Mouse (Mus musculus) forebrain, embryonic 16.5 days (tissue): ENCODE measurements at regions not wholly inside any gene's neighbourhood (a gene's known extent, or its start where the extent isn't known, plus 50 kb on each side); places are given as distances from the start of the nearest gene placed in this dataset.

Source experiments
- ATAC-seq: fragments of 200-750 bp; cut with Nextera tagmentation; 2 replicates; pipeline ENCODE4 v1.8.0; 2017; ENCODE audit warnings: mild to moderate bottlenecking, moderate library complexity
- H3K27ac ChIP-seq: fragments of 300-500 bp; sonication (generic); 2 replicates; pipeline ENCODE4 v1.5.1; 2014; ENCODE audit warnings: low read length, control low read depth
- H3K27me3 ChIP-seq: fragments of 300-500 bp; sonication (generic); replicated peaks from 2 replicates; pipeline ENCODE4 v1.6.1; 2014; ENCODE audit warnings: low read length; ENCODE audit not compliant: control insufficient read depth, insufficient read depth
- H3K36me3 ChIP-seq: fragments of 300-500 bp; sonication (generic); 2 replicates; pipeline ENCODE4 v1.6.1; 2014; ENCODE audit not compliant: control insufficient read depth, insufficient read depth
- H3K4me1 ChIP-seq: fragments of 300-500 bp; sonication (generic); replicated peaks from 2 replicates; pipeline ENCODE4 v1.6.1; 2014; ENCODE audit warnings: low read length; ENCODE audit not compliant: control insufficient read depth, insufficient read depth
- H3K4me2 ChIP-seq: fragments of 300-500 bp; sonication (generic); 2 replicates; pipeline ENCODE4 v1.6.1; 2014; ENCODE audit warnings: mild to moderate bottlenecking, low read length, control low read depth
- H3K4me3 ChIP-seq: fragments of 300-500 bp; sonication (generic); replicated peaks from 2 replicates; pipeline ENCODE4 v1.5.1; 2014; ENCODE audit warnings: mild to moderate bottlenecking, low read length, control low read depth
- H3K9ac ChIP-seq: fragments of 300-500 bp; sonication (generic); replicated peaks from 2 replicates; pipeline ENCODE4 v1.6.1; 2014; ENCODE audit warnings: low read depth, low read length, control low read depth
- H3K9me3 ChIP-seq: fragments of 300-500 bp; sonication (generic); 2 replicates; pipeline ENCODE4 v1.6.1; 2016; ENCODE audit warnings: low read length; ENCODE audit not compliant: control insufficient read depth
- WGBS: fragments of 180-500 bp; shearing (Covaris S2); extraction: QIAGEN DNeasy Blood & Tissue Kit; methylation state at CpG from one replicate; pipeline ENCODE4 v1.1.7; 2014; 5-methylcytosine and 5-hydroxymethylcytosine counted together

DNA sequence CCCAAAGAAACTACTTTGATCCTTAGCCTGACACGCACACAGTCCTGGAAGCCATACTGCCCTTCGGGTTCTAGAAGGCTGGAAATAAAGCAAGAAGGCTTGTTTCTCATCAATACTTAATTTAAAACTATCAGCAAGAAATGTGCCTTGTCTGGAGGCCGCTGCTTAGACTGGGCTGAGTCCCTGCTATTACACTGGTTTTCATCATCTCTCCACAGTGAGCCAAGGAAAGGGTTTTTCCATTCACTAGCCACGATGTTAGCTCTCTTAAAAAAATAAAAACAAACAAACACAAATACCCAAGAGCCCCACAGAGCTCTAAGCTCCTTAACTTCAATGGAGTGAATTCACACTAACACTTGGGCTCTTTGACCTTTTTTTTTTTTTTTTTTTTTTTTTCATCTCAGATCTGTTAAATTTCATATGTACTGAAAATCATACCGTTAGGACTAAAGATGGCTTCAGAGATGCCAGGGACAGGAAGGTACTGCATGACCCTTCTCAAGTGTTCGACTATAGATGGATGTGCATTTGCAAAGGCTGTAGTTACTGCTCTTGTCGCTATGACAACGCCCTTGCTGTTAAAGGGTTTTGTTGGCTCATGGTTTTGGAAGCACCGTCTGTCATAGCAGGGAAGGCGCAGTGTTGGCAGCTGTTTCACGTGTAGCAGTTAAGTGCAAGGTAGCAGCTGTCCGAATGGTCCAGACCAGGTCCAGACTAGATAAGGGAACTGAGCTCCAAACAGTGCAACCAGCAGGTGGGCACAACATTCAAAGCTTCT is 98.1 kb upstream of the Klf14 start:
- Histone ChIP-seq H3K9ac (no peak overlapping the region), H3K9me3 (no peaks in the 10 kb centered on the region), H3K4me1 (peaks cover 8% of the 10 kb centered on the region), H3K36me3 (no peaks in the 10 kb centered on the region), H3K27me3 (no peaks in the 10 kb centered on the region), H3K4me3 (no peak overlapping the region), H3K4me2 (no peak overlapping the region), H3K27ac (no peak overlapping the region)
- ATAC-seq = peak; percentile 28
- WGBS = 62% methylated on average over 12 of the region's 12 CpGs

DNA sequence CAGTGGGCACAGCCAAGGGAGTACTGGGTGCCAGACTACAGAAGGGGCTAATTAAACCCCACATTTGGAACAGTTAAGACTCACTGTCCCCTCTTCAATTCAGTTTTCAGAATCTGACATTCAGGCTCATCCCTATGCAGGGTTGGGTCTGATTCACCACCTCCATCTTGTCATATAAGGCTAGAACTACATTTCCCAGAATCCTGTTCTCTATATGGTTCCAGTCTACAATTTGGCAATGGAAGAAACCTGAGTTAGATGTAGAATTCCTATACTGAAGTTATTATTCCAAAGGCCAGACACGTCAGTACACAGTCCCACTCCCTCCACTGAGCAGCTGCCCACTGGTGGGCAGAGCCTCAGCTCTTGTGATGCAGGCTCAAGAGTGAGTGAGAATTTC is 99.4 kb upstream of the Klf14 start:
- WGBS = 78% methylated on average over 1 of the region's 1 CpGs
- Histone ChIP-seq H3K9ac (no peak overlapping the region), H3K4me3 (no peak overlapping the region), H3K4me2 (no peak overlapping the region), H3K36me3 (no peaks in the 10 kb centered on the region), H3K27me3 (no peaks in the 10 kb centered on the region), H3K27ac (no peak overlapping the region), H3K9me3 (no peaks in the 10 kb centered on the region), H3K4me1 (peaks cover 8% of the 10 kb centered on the region)
- ATAC-seq = no peak

DNA sequence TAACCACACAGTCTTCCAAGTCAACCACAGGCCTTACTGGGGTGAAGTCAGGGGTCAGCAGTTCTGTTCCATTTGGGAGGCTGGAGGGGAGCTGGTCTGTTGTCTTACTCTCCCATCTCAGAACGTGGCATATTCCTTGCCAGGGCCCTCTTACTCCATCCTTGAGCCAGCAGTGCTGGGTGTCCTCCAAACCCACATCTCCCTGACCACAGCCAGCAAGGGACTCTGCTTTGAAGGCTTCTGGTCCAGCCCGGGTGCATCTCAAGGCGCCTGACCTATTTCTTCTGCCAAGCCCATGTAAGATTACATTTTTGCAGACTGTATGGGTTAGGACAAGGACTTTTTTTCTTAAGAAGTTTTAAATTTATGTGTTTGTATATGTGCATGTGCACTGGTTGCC is 100.1 kb upstream of the Klf14 start:
- H3K9me3 ChIP-seq = no peaks in the 10 kb centered on the region
- H3K4me2 ChIP-seq = no peak overlapping the region
- H3K4me3 ChIP-seq = no peak overlapping the region
- no peak for ATAC-seq
- WGBS = 93% methylated on average over 3 of the region's 3 CpGs
- no peak overlapping the region for H3K9ac ChIP-seq
- H3K4me1 ChIP-seq = peaks cover 8% of the 10 kb centered on the region
- no peak overlapping the region for H3K27ac ChIP-seq
- H3K36me3 ChIP-seq = no peaks in the 10 kb centered on the region
- H3K27me3 ChIP-seq = no peaks in the 10 kb centered on the region

DNA sequence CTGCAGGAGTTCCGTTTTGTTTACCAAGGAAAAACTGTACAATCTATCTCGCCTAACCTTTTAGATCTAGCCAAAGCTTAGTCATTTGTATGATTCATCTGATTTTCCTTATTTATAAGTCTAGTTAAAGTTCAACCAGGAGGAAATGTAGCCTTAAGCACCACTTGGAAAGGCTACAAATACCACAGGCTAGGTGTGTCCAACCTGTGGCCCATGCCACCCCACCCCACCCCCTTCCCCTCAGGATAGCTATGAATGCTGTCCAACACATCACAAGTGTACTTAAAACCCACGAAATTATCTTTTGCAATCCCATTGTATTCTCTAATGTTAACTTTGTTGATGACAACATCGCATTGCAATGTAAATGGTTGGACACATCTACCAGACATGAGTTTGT is 102.9 kb upstream of the Klf14 start:
- 94% methylated on average over 4 of the region's 4 CpGs for WGBS
- Histone ChIP-seq H3K36me3 (no peaks in the 10 kb centered on the region), H3K9me3 (no peaks in the 10 kb centered on the region), H3K27ac (no peak overlapping the region), H3K4me3 (no peak overlapping the region), H3K4me1 (peaks cover 8% of the 10 kb centered on the region), H3K9ac (no peak overlapping the region), H3K27me3 (no peaks in the 10 kb centered on the region), H3K4me2 (no peak overlapping the region)
- no peak for ATAC-seq

DNA sequence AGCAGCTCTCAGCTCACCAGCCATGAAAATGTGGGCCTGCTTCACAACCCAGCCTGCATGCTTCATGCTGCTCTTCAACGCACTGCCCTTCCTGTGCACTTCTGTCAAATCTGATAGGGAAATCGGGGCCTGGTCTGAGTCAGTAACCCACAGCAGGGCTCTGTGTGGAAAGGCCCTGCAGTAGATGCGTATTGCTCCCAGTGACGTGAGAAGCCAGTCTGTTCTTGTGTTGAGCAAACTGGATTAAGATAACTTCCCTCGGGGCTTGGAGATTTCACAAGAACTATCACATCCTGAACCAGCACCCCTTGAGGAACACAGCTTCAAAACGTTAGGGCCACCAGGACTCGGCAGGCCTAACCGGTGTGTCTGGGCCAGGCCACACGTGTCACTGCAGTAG is 106.5 kb upstream of the Klf14 start:
- no peak overlapping the region for H3K9ac ChIP-seq
- no peak overlapping the region for H3K27ac ChIP-seq
- 89% methylated on average over 9 of the region's 9 CpGs for WGBS
- H3K27me3 ChIP-seq = no peaks in the 10 kb centered on the region
- no peak for ATAC-seq
- no peaks in the 10 kb centered on the region for H3K36me3 ChIP-seq
- H3K4me2 ChIP-seq = no peak overlapping the region
- no peaks in the 10 kb centered on the region for H3K4me1 ChIP-seq
- no peaks in the 10 kb centered on the region for H3K9me3 ChIP-seq
- H3K4me3 ChIP-seq = no peak overlapping the region

DNA sequence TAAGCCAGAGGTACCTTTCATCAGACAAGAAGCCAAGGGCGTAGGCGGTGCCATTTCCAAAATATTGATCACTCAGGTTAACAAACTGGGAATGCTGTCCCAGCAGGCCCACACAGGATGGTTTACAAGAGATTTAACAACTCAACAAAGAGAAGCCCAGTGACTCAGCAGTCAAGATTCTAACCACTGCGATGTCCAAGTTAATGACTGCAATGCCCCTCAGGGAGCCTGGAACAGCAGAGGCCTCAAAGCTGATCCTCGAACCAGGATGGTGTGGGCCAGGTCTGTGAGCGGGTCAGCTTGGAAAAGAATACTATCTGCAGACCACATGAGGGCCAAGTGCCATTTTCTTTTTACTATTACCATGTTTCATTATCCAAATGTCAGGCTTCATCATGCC is 108.0 kb upstream of the Klf14 start:
- Histone ChIP-seq H3K9me3 (no peaks in the 10 kb centered on the region), H3K4me2 (no peak overlapping the region), H3K27ac (no peak overlapping the region), H3K4me3 (no peak overlapping the region), H3K36me3 (no peaks in the 10 kb centered on the region), H3K9ac (no peak overlapping the region), H3K27me3 (no peaks in the 10 kb centered on the region), H3K4me1 (no peaks in the 10 kb centered on the region; the same call in 1 of the 2 replicates)
- no peak for ATAC-seq
- 90% methylated on average over 5 of the region's 5 CpGs for WGBS

DNA sequence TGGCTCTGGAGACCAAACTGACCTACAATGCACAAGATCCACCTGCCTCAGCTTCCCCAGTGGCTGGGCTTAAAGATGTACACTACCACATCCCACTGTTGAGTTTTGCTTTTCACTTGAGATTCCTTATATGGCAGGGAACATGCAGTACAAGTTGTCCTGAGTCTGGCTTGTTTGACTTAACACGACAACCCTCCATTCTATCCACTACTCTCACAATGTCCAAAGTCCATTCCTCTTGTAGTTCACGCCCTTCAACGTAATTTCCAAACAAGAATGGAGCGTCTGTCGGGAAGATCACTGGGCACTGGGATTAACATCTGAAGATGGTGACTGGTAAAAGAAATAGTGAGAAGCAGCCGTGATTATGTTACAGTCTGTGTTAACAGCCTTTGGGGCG is 108.6 kb upstream of the Klf14 start:
- Histone ChIP-seq H3K4me2 (no peak overlapping the region), H3K4me3 (no peak overlapping the region), H3K27me3 (no peaks in the 10 kb centered on the region), H3K4me1 (no peaks in the 10 kb centered on the region; the same call in 1 of the 2 replicates), H3K36me3 (no peaks in the 10 kb centered on the region), H3K9me3 (no peaks in the 10 kb centered on the region), H3K27ac (no peak overlapping the region), H3K9ac (no peak overlapping the region)
- ATAC-seq = no peak
- WGBS = 93% methylated on average over 7 of the region's 7 CpGs

DNA sequence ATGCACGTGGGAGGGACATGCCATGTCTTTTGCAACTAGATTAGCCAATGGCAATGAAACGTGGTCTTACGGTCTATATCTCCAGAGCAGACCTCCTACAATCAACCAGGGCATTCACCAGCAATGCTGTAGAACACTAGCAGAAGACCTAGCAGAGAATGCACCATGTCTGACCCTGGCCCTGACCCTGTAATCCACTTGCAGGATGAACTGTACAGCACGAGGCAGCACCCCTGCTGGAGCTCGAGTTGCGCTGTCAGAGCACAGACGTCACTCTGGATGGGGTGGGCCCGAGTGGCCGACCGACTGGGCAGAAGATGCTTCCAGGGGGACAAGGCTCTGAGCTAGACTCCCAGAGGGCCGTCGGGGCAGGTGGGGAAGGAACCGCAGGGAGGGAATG is 110.4 kb upstream of the Klf14 start:
- no peak overlapping the region for H3K27ac ChIP-seq
- no peak overlapping the region for H3K4me2 ChIP-seq
- no peaks in the 10 kb centered on the region; the same call in 1 of the 2 replicates for H3K4me1 ChIP-seq
- H3K9me3 ChIP-seq = no peaks in the 10 kb centered on the region
- ATAC-seq = no peak
- H3K4me3 ChIP-seq = no peak overlapping the region
- no peaks in the 10 kb centered on the region for H3K27me3 ChIP-seq
- no peak overlapping the region for H3K9ac ChIP-seq
- 84% methylated on average over 13 of the region's 13 CpGs for WGBS
- no peaks in the 10 kb centered on the region for H3K36me3 ChIP-seq

DNA sequence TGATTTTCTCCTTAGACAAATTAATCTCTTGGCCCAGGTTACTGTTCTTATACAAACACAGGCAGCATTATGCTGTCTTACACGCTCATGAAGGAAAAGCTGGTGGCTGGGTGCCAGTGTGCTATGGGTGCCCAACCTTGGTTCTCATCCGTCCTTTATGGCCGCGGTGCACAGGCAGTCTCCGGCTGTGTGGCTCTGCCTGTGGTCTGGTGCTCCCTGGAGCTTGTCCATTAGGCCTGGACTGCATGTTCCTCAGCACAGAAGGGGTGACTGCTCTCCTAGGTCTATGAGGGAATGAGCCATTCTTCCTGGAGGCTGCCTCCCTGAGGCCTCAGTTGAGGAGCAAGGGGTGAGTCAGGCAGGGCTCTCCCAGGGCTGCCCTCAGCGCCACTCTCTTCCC is 111.7 kb upstream of the Klf14 start:
- ATAC-seq = no peak
- H3K4me3 ChIP-seq = no peak overlapping the region

DNA sequence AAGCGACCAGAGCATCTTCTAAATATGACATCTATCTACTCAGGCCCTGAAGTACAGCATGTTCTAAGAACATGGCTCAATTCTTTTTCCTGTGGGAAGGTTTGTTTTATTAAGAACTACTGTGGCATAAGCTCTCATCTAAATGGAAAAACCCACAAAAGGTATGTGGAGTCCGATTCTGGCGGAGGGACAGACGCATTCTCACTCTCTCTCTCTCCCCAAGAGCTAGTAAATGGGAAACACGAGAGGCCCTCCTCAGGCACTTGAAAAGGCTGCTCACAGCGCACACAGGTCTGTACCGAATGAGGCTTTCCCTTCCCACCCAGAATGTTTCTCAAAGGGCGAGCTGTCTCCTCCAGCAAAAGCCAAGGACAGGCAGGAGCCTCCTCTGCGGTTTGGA is 112.1 kb upstream of the Klf14 start:
- Histone ChIP-seq H3K9me3 (no peaks in the 10 kb centered on the region), H3K36me3 (no peaks in the 10 kb centered on the region), H3K9ac (no peak overlapping the region), H3K4me2 (no peak overlapping the region), H3K27ac (no peak overlapping the region), H3K4me1 (peaks cover 6% of the 10 kb centered on the region), H3K27me3 (no peaks in the 10 kb centered on the region), H3K4me3 (no peak overlapping the region)
- no peak for ATAC-seq
- WGBS = 66% methylated on average over 9 of the region's 9 CpGs

More for the DNA sequence above, 111.7 kb upstream of the Klf14 start:
- no peak overlapping the region for H3K4me2 ChIP-seq
- no peaks in the 10 kb centered on the region for H3K27me3 ChIP-seq
- no peak overlapping the region for H3K9ac ChIP-seq
- WGBS = 71% methylated on average over 6 of the region's 6 CpGs
- no peaks in the 10 kb centered on the region for H3K9me3 ChIP-seq
- H3K4me1 ChIP-seq = peaks cover 2% of the 10 kb centered on the region
- H3K27ac ChIP-seq = no peak overlapping the region
- H3K36me3 ChIP-seq = no peaks in the 10 kb centered on the region
